Mouse (Mus musculus) bone marrow macrophage, adult 2 months (primary cell): ENCODE measurements around the gene Pah.

ENCODE experiments used
- CTCF ChIP-seq: IDR thresholded peaks from 2 replicates; pipeline ENCODE4 v1.5.1; 2012; ENCODE audit warnings: low read depth, mild to moderate bottlenecking, low read length, moderate library complexity
- POLR2A ChIP-seq: IDR thresholded peaks from 2 replicates; pipeline ENCODE4 v1.6.1; 2012; ENCODE audit warnings: mild to moderate bottlenecking, low read depth, low read length, borderline replicate concordance

GRCm38 (mm10) chr10:87485721-87486620 is 35.6 kb upstream of the Pah start:
- TF ChIP-seq POLR2A, result no peak
- no peak for TF ChIP-seq CTCF
